Mouse (Mus musculus): ENCODE data around the gene Anapc13. TPM values are rescaled to one million over a fixed set of nuclear protein-coding genes. Genes with fewer than 3 reads are reported as not detected.

Anapc13 gene
- polyA plus RNA-seq, 1 experiment, result 45.1 TPM

DNA sequence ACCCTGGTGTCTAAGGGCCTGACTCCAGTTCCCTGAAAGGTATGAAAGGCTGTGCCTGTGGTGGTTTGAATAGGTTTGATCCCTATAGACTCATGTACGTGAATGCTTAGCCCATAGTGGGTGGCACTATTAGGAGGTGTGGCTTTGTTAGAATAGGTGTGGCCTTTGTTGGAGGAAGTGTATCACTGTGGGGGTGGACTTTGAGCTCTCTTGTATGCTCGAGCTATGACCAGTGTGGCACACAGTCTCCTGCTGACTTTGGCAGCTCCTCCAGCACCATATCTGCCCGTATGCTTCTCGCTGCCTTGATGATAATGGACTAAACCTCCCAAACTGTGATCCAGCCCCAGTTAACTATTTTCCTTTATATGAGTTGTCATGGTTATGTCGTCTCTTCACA, 49.8 kb downstream of the Anapc13 start:
- 60% methylated on average over 5 of the region's 5 CpGs for WGBS
- peaks cover 7% of the 10 kb centered on the region for H3K4me1 ChIP-seq (ENCODE audit: control insufficient read depth, insufficient read depth, insufficient read length, low read length)
- no peak for TF ChIP-seq CTCF (IDR thresholded peaks at IDR 0.05; ENCODE audit: extremely low read depth, insufficient read length, insufficient replicate concordance, low read depth, low read length)
- TF ChIP-seq POLR2A (IDR thresholded peaks at IDR 0.05; ENCODE audit: low read depth, low read length), result no peak

DNA sequence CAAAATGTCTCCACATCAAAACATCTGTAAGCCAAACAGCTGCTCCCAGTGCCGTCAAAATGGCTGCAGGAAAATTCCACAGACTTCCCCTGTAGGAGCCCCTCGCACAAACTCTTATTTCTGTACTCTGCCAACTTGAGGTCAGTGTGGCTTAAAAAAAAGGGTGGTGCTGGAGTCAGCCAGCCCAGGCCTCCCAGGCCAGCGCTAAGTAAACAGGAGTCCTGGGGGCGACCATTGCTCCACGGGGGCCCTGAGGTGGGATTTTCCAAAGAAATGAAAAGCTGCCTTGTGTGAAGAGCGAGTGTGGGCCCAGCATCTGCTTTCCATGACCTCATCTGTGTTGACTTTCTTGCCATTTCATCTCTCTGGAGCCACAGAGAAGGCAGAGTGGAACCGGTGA, 55.4 kb downstream of the Anapc13 start:
- TF ChIP-seq CTCF (IDR thresholded peaks at IDR 0.05; ENCODE audit: extremely low read depth, insufficient read length, insufficient replicate concordance, low read depth, low read length) (no peak), POLR2A (IDR thresholded peaks at IDR 0.05; ENCODE audit: low read depth, low read length) (no peak)
- WGBS, result 56% methylated on average over 7 of the region's 7 CpGs
- H3K4me1 ChIP-seq (ENCODE audit: control insufficient read depth, insufficient read depth, insufficient read length, low read length), result peaks cover 4% of the 10 kb centered on the region
- H3K27me3 ChIP-seq (ENCODE audit: control insufficient read depth, insufficient read depth, low read length), result no peaks in the 10 kb centered on the region
- H3K27ac ChIP-seq (ENCODE audit: insufficient read depth, low read depth, low read length), result no peak overlapping the region
- no peak overlapping the region for H3K4me3 ChIP-seq (ENCODE audit: low read depth, low read length)
- H3K36me3 ChIP-seq (ENCODE audit: control insufficient read depth, insufficient read depth, low read length), result no peaks in the 10 kb centered on the region

More for the DNA sequence above, 49.8 kb downstream of the Anapc13 start:
- Histone ChIP-seq H3K36me3 (ENCODE audit: control insufficient read depth, insufficient read depth, low read length) (no peaks in the 10 kb centered on the region), H3K4me3 (ENCODE audit: low read depth, low read length) (no peak overlapping the region), H3K27ac (ENCODE audit: insufficient read depth, low read depth, low read length) (no peak overlapping the region), H3K27me3 (ENCODE audit: control insufficient read depth, insufficient read depth, low read length) (no peaks in the 10 kb centered on the region)

Other genes starting within 250 kb of the Anapc13 start
- 0.81 and 2.1 TPM in 2 replicates for gene Ky, start 120.5 kb upstream of the Anapc13 start, polyA plus RNA-seq (2012; rRNA removed)
- 1.1 and 1.3 TPM in 2 replicates for gene Cep63, start 238 bp downstream of the Anapc13 start, polyA plus RNA-seq (2012; rRNA removed)
- 8.7 and 12.3 TPM in 2 replicates for gene Amotl2, start 90.4 kb downstream of the Anapc13 start, polyA plus RNA-seq (2012; rRNA removed)
- 17.0 and 36.0 TPM in 2 replicates for gene Ryk, start 208.6 kb downstream of the Anapc13 start, polyA plus RNA-seq (2012; rRNA removed)

All from small intestine, adult 2 months (tissue).